Comparison of ENCODE assay signal across 25 mouse cellular contexts in genomic region chr12:111902488-111902887, GRCm38 (mm10). TPM values are rescaled to one million over a fixed set of nuclear protein-coding genes. Genes with fewer than 3 reads are reported as not detected.
DNase-seq lines count a peak whose midpoint lies in the region; ATAC-seq and TF ChIP-seq lines count a peak whose summit lies in the region.
"Had no signal": no experiment of that assay in that cellular context is flagged by ENCODE, and none has a peak within 500 bp of the region (broad histone marks: within the 10 kb centered on the region; RNA-seq: fewer than 3 reads in every experiment).

No protein-coding gene starts in this region.

- DNase-seq in heart, postnatal 0 days (ENCODE audit: low spot score), result no peak
- DNase-seq in heart, postnatal 4 days, result no peak
- DNase-seq in thymus, postnatal 14 days, result peak; percentile 30
- no peak for DNase-seq in thymus, postnatal 36 days
- DNase-seq in cerebellum, adult 11 months, result no peak
- DNase-seq: adrenal gland, adult 2 months; adrenal gland, postnatal 14 days; B cell, adult 2 months; cerebellum, adult 11-12 months; cerebellum, adult 9-10 months; cerebellum, postnatal 25 days; forebrain, postnatal 0 days; gastrocnemius, adult 2 months; gastrocnemius, postnatal 14 days; heart, adult 18-20 months had no signal

- no peaks in the 10 kb centered on the region for H3K36me3 ChIP-seq in heart, postnatal 0 days (replicated peaks; ENCODE audit: control insufficient read depth, insufficient read depth, low read length)
- no peaks in the 10 kb centered on the region for H3K36me3 ChIP-seq in hindbrain, embryonic 13.5 days
- H3K36me3 ChIP-seq: embryonic facial prominence, embryonic 12.5 days; embryonic facial prominence, embryonic 15.5 days; heart, embryonic 13.5 days; hindbrain, embryonic 10.5 days had no signal

- peaks cover 31% of the 10 kb centered on the region for H3K4me1 ChIP-seq in heart, postnatal 0 days (ENCODE audit: control insufficient read depth, insufficient read depth)
- peaks cover 22% of the 10 kb centered on the region for H3K4me1 ChIP-seq in hindbrain, embryonic 13.5 days (replicated peaks)

- H3K4me2 ChIP-seq in heart, postnatal 0 days (ENCODE audit: low read depth, low read length), result no peak overlapping the region
- H3K4me2 ChIP-seq in hindbrain, embryonic 13.5 days, result no peak overlapping the region
- H3K4me2 ChIP-seq: embryonic facial prominence, embryonic 12.5 days; embryonic facial prominence, embryonic 15.5 days; heart, embryonic 13.5 days; hindbrain, embryonic 14.5 days had no signal

- TF ChIP-seq EP300 in heart, postnatal 0 days (IDR thresholded peaks at IDR 0.05; ENCODE audit: low read depth), result peak; percentile 20; the same call in 1 of the 2 replicates

- H3K9ac ChIP-seq in heart, postnatal 0 days (replicated peaks; ENCODE audit: low read depth, low read length), result no peak overlapping the region
- H3K9ac ChIP-seq in hindbrain, embryonic 13.5 days, result no peak overlapping the region
- H3K9ac ChIP-seq: embryonic facial prominence, embryonic 12.5 days; embryonic facial prominence, embryonic 15.5 days; forebrain, postnatal 0 days; heart, embryonic 13.5 days; hindbrain, embryonic 14.5 days had no signal

- no peak overlapping the region for H3K27ac ChIP-seq in heart, postnatal 0 days (ENCODE audit: low read depth)
- H3K27ac ChIP-seq in hindbrain, embryonic 13.5 days, result no peak overlapping the region
- H3K27ac ChIP-seq: embryonic facial prominence, embryonic 12.5 days; embryonic facial prominence, embryonic 15.5 days; gastrocnemius, adult 2 months; heart, embryonic 13.5 days; hindbrain, embryonic 10.5 days; hindbrain, embryonic 14.5 days had no signal

- no peaks in the 10 kb centered on the region for H3K27me3 ChIP-seq in heart, postnatal 0 days (ENCODE audit: control insufficient read depth, insufficient read depth, low read length)
- H3K27me3 ChIP-seq in hindbrain, embryonic 13.5 days, result peaks cover 12% of the 10 kb centered on the region; the same call in 1 of the 2 replicates
- H3K27me3 ChIP-seq: embryonic facial prominence, embryonic 12.5 days; embryonic facial prominence, embryonic 15.5 days; heart, embryonic 13.5 days had no signal

- no peak for ATAC-seq in heart, postnatal 0 days (ENCODE audit: insufficient read depth, low read depth)
- ATAC-seq in activated CD4-positive, CD25-positive, alpha-beta regulatory T cell, adult 4 months, result peak; percentile 37
- ATAC-seq in hindbrain, embryonic 13.5 days (ENCODE audit: low FRiP score), result no peak
- ATAC-seq: forebrain, embryonic 14.5 days; forebrain, postnatal 0 days; hindbrain, postnatal 0 days; intestine, postnatal 0 days had no signal

- WGBS in heart, postnatal 0 days, result 74% methylated on average over 7 of the region's 7 CpGs
- 83% methylated on average over 7 of the region's 7 CpGs for WGBS in hindbrain, embryonic 13.5 days

- no peaks in the 10 kb centered on the region for H3K9me3 ChIP-seq in heart, postnatal 0 days (replicated peaks; ENCODE audit: control insufficient read depth, low read length)
- H3K9me3 ChIP-seq in hindbrain, embryonic 13.5 days, result no peaks in the 10 kb centered on the region
- H3K9me3 ChIP-seq: embryonic facial prominence, embryonic 12.5 days; embryonic facial prominence, embryonic 15.5 days; heart, embryonic 13.5 days; hindbrain, embryonic 10.5 days had no signal

- TF ChIP-seq CTCF in heart, postnatal 0 days (IDR thresholded peaks at IDR 0.05; ENCODE audit: low read depth), result no peak

- H3K4me3 ChIP-seq in heart, postnatal 0 days (ENCODE audit: low read depth, low read length), result no peak overlapping the region
- H3K4me3 ChIP-seq in hindbrain, embryonic 13.5 days, result no peak overlapping the region
- H3K4me3 ChIP-seq: embryonic facial prominence, embryonic 12.5 days; embryonic facial prominence, embryonic 15.5 days; gastrocnemius, adult 2 months; heart, embryonic 13.5 days; hindbrain, embryonic 10.5 days had no signal

RNA-seq across cellular contexts. Expression of gene Ppp1r13b, which starts 5.4 kb away (rescaled TPM):
- total RNA-seq in heart, postnatal 0 days (2014; rRNA removed; ENCODE audit: low replicate concordance), result 18.2 TPM in 2 replicates
- 9.9 and 11.2 TPM in 2 replicates for polyA plus RNA-seq in heart, postnatal 0 days (2015; fragmentation: Nextera tagmentation; extraction: Ambion mirVana)
- total RNA-seq in heart, postnatal 4 days (2021), result 10 to 100 TPM; 24.8 to 25.7 TPM
- polyA plus RNA-seq in activated CD4-positive, CD25-positive, alpha-beta regulatory T cell, adult 4 months (2017; shearing (Covaris generic)), result 10 to 100 TPM in 1 of 2 experiments, 1 to 10 TPM in 1; 8.0 to 10.3 TPM
- polyA plus RNA-seq in hindbrain, embryonic 13.5 days (2015; fragmentation: Nextera tagmentation; extraction: Ambion mirVana), result 23.0 and 25.5 TPM in 2 replicates
